Mouse (Mus musculus): ENCODE results near the gene Gm17657. TPM values are rescaled to one million over a fixed set of nuclear protein-coding genes. Genes with fewer than 3 reads are reported as not detected.

Gene Gm17657
- polyA plus RNA-seq, 1 experiment from 2014 or later: not detected

- H3K4me1 ChIP-seq: no peaks in the 10 kb centered on the region
- H3K36me3 ChIP-seq (replicated peaks): peaks cover 85% of the 10 kb centered on the region
- DNase-seq (ENCODE audit: extremely low spot score, low spot score): no peak
- no peaks in the 10 kb centered on the region for H3K9me3 ChIP-seq
- no peak overlapping the region for H3K27ac ChIP-seq
- WGBS: 93% methylated on average over 15 of the region's 15 CpGs
- H3K4me3 ChIP-seq: no peak overlapping the region
- no peaks in the 10 kb centered on the region for H3K27me3 ChIP-seq (ENCODE audit: poor library complexity, severe bottlenecking)
Measured at GRCm38 (mm10) chr17:29568435-29568834, 19.0 kb upstream of the Gm17657 start.

DNA sequence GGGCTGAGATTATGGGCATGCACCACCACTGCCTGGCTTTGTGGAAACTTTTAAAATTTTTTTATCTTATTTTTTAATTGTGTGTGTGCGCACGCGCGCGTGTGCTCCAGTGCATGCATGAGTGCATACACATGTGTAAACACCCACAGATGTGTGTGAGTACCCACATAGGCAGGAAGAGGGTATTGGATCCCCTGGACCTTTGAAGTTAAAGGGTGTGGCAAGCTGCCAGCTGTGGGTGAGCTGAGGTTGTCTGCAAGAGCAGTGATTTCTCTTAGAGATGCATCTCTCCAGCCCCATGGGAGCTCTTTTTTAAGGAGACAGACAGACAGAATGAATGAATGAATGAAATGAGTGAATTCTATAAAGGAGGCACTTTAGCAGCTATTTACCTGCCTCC is 16.1 kb upstream of the Gm17657 start:
- H3K27me3 ChIP-seq (ENCODE audit: poor library complexity, severe bottlenecking): no peaks in the 10 kb centered on the region
- no peak overlapping the region for H3K27ac ChIP-seq
- 97% methylated on average over 5 of the region's 5 CpGs for WGBS
- H3K4me3 ChIP-seq: no peak overlapping the region
- H3K36me3 ChIP-seq (replicated peaks): peaks cover 55% of the 10 kb centered on the region
- H3K4me1 ChIP-seq: no peaks in the 10 kb centered on the region
- no peaks in the 10 kb centered on the region for H3K9me3 ChIP-seq
- DNase-seq (ENCODE audit: extremely low spot score, low spot score): no peak

GRCm38 (mm10) chr17:29558476-29558875 is 9.0 kb upstream of the Gm17657 start:
- Histone ChIP-seq H3K4me3 (no peak overlapping the region), H3K9me3 (peaks cover 6% of the 10 kb centered on the region; the same call in 1 of the 2 replicates), H3K4me1 (no peaks in the 10 kb centered on the region), H3K27ac (no peak overlapping the region), H3K27me3 (ENCODE audit: poor library complexity, severe bottlenecking) (no peaks in the 10 kb centered on the region), H3K36me3 (replicated peaks) (peaks cover 28% of the 10 kb centered on the region)
- WGBS: 80% methylated on average over 5 of the region's 5 CpGs
- no peak for DNase-seq (ENCODE audit: extremely low spot score, low spot score)

GRCm38 (mm10) chr17:29556893-29557292 is 7.5 kb upstream of the Gm17657 start:
- Histone ChIP-seq H3K9me3 (peaks cover 6% of the 10 kb centered on the region; the same call in 1 of the 2 replicates), H3K27ac (no peak overlapping the region), H3K4me1 (no peaks in the 10 kb centered on the region), H3K27me3 (ENCODE audit: poor library complexity, severe bottlenecking) (no peaks in the 10 kb centered on the region), H3K4me3 (no peak overlapping the region), H3K36me3 (replicated peaks) (peaks cover 28% of the 10 kb centered on the region)
- DNase-seq (ENCODE audit: extremely low spot score, low spot score): no peak
- WGBS: 90% methylated on average over 7 of the region's 7 CpGs

- no peak for DNase-seq (ENCODE audit: extremely low spot score, low spot score)
- H3K4me3 ChIP-seq: no peak overlapping the region
- H3K27me3 ChIP-seq (ENCODE audit: poor library complexity, severe bottlenecking): no peaks in the 10 kb centered on the region
- no peak overlapping the region for H3K27ac ChIP-seq
- peaks cover 2% of the 10 kb centered on the region; the same call in 1 of the 2 replicates for H3K4me1 ChIP-seq
- peaks cover 6% of the 10 kb centered on the region; the same call in 1 of the 2 replicates for H3K9me3 ChIP-seq
- 97% methylated on average over 10 of the region's 10 CpGs for WGBS
- peaks cover 28% of the 10 kb centered on the region for H3K36me3 ChIP-seq (replicated peaks)
Measured at GRCm38 (mm10) chr17:29556456-29556855, 7.0 kb upstream of the Gm17657 start.

DNA sequence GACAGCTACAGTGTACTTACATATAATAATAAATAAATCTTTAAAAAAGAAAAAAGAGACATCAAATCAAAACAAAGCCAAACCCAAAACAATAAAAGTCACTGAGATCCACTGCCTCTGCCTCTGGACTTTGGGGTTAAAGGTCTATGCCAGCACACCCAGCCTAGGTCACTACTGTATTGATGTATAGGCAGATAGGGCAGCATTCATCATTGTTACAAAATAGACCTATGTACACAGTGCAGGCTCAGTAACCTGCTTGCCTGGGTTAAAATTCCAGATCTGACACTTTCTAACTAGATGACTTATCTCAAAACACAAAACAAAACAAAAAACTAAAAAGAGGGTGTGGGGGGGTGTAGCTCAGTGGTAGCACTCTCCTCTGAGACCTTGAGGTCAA is 4.7 kb upstream of the Gm17657 start:
- Histone ChIP-seq H3K4me1 (peaks cover 23% of the 10 kb centered on the region), H3K9me3 (no peaks in the 10 kb centered on the region), H3K27me3 (ENCODE audit: poor library complexity, severe bottlenecking) (no peaks in the 10 kb centered on the region), H3K36me3 (replicated peaks) (peaks cover 17% of the 10 kb centered on the region), H3K4me3 (no peak overlapping the region), H3K27ac (no peak overlapping the region)
- DNase-seq (ENCODE audit: extremely low spot score, low spot score): no peak

- Histone ChIP-seq H3K4me3 (no peak within 1 kb of the TSS), H3K36me3 (replicated peaks) (peaks cover 11% of the 10 kb centered on the region), H3K27ac (no peak within 1 kb of the TSS), H3K27me3 (ENCODE audit: poor library complexity, severe bottlenecking) (no peaks in the 10 kb centered on the region), H3K9me3 (no peaks in the 10 kb centered on the region), H3K4me1 (peaks cover 25% of the 10 kb centered on the region)
- no peak for DNase-seq (ENCODE audit: extremely low spot score, low spot score)
- WGBS: 93% methylated on average over 5 of the region's 5 CpGs
Measured at GRCm38 (mm10) chr17:29552162-29552732, 2.8 kb upstream of the Gm17657 start, which contains the start of gene Tmem217. Gene Tmem217 (minus strand): TSS chr17:29552385.

GRCm38 (mm10) chr17:29551019-29551418 is 1.6 kb upstream of the Gm17657 start:
- Histone ChIP-seq H3K4me1 (peaks cover 25% of the 10 kb centered on the region), H3K9me3 (no peaks in the 10 kb centered on the region), H3K4me3 (peak overlapping the region; percentile 99), H3K36me3 (replicated peaks) (peaks cover 3% of the 10 kb centered on the region), H3K27me3 (ENCODE audit: poor library complexity, severe bottlenecking) (no peaks in the 10 kb centered on the region), H3K27ac (no peak overlapping the region)
- DNase-seq (ENCODE audit: extremely low spot score, low spot score): no peak
- WGBS: 65% methylated on average over 6 of the region's 6 CpGs

DNA sequence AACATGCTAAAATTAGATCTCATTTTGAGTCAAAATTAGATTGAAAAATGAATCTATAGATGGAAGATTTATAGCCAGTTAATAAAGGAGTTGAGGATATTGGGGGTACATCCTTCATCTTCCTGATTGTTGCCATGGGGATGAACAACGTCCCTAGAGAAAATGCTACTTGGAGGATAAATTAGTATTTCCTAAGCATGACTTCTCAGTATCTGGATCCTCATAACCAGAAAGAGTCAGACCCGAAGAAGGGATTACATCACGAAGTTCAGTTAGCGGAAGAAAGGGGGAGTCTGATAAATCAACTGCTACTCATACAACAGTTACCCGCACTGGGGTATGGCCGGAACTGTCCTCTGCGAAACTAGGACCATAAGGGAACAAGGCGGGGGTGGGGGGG is 444 bp downstream of the Gm17657 start:
- Histone ChIP-seq H3K36me3 (replicated peaks) (no peaks in the 10 kb centered on the region), H3K27ac (peak overlapping the region; percentile 95; the same call in 1 of the 2 replicates), H3K9me3 (no peaks in the 10 kb centered on the region), H3K4me3 (peak overlapping the region; percentile 99; the same call in 1 of the 2 replicates), H3K27me3 (ENCODE audit: poor library complexity, severe bottlenecking) (no peaks in the 10 kb centered on the region), H3K4me1 (peaks cover 25% of the 10 kb centered on the region)
- 57% methylated on average over 8 of the region's 8 CpGs for WGBS
- no peak for DNase-seq (ENCODE audit: extremely low spot score, low spot score)

DNA sequence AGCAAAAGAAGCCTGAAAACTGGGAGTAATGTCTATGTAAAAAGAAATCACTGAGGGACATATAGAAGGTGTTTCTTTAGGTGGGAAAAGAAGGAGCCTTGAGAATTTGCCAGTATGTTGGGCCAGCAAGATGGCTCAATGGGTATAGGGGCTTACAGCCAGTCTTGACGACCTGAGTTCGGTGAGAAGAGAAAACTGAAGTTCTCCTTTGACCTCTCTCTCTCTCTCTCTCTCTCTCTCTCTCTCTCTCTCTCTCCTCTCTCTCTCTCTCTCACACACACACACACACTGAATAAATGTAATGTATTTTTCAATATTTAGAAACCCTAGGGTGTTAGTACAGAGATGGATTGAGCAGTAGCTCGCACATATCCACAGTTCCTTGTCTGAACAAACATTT is 944 bp downstream of the Gm17657 start:
- peaks cover 25% of the 10 kb centered on the region for H3K4me1 ChIP-seq
- H3K27ac ChIP-seq: no peak overlapping the region
- DNase-seq (ENCODE audit: extremely low spot score, low spot score): no peak
- no peaks in the 10 kb centered on the region for H3K36me3 ChIP-seq (replicated peaks)
- no peak overlapping the region for H3K4me3 ChIP-seq
- no peaks in the 10 kb centered on the region for H3K27me3 ChIP-seq (ENCODE audit: poor library complexity, severe bottlenecking)
- H3K9me3 ChIP-seq: no peaks in the 10 kb centered on the region
- WGBS: 72% methylated on average over 3 of the region's 3 CpGs

DNA sequence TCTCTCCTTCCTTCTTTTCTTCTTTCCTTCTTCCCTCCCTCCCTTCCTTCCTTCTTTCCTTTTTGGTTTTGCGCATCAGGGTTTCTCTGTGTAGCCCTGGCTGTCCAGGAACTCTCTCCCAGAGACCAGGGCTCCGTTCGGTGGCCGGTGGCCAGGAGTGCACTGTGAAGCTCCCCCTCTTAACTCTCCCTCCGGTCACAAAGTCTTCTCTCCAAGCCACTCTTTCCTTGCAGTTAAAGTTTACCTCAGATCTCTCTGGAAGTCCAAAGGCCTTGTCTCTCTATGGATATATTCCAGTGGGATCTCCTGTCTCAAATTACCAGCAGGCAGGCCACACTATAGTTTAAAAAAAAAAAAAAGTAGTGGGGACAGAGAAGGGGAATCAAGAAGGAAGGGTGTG is 4.2 kb downstream of the Gm17657 start:
- Histone ChIP-seq H3K9me3 (no peaks in the 10 kb centered on the region), H3K4me1 (peaks cover 10% of the 10 kb centered on the region), H3K4me3 (no peak overlapping the region), H3K27me3 (ENCODE audit: poor library complexity, severe bottlenecking) (no peaks in the 10 kb centered on the region), H3K27ac (no peak overlapping the region), H3K36me3 (replicated peaks) (no peaks in the 10 kb centered on the region)
- WGBS: 93% methylated on average over 5 of the region's 5 CpGs
- DNase-seq (ENCODE audit: extremely low spot score, low spot score): no peak

DNA sequence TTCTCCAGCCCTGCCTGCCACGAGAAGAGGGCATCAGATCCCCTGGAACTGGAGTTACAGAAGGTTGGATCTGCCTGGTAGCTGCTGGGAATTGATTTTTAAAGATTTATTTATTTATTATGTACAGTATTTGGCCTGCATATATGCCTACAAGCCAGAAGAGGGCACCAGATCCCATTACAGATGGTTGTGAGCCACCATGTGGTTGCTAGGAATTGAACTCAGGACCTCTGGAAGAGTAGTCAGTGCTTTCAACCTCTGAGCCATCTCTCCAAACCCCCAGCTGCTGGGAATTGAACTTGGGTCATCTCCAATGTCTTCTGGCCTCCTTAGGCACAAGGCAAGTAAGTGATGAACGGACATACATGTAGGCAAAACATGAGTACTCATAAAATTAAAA is 5.4 kb downstream of the Gm17657 start:
- peaks cover under 1% of the 10 kb centered on the region; the same call in 1 of the 2 replicates for H3K4me1 ChIP-seq
- no peak overlapping the region for H3K27ac ChIP-seq
- no peaks in the 10 kb centered on the region for H3K9me3 ChIP-seq
- 78% methylated on average over 2 of the region's 2 CpGs for WGBS
- DNase-seq (ENCODE audit: extremely low spot score, low spot score): no peak
- no peaks in the 10 kb centered on the region for H3K27me3 ChIP-seq (ENCODE audit: poor library complexity, severe bottlenecking)
- H3K4me3 ChIP-seq: no peak overlapping the region
- H3K36me3 ChIP-seq (replicated peaks): no peaks in the 10 kb centered on the region

- no peak for DNase-seq (ENCODE audit: extremely low spot score, low spot score)
- Histone ChIP-seq H3K9me3 (no peaks in the 10 kb centered on the region), H3K27ac (no peak overlapping the region), H3K4me1 (no peaks in the 10 kb centered on the region), H3K27me3 (ENCODE audit: poor library complexity, severe bottlenecking) (no peaks in the 10 kb centered on the region), H3K36me3 (replicated peaks) (no peaks in the 10 kb centered on the region), H3K4me3 (no peak overlapping the region)
- 90% methylated on average over 19 of the region's 19 CpGs for WGBS
Measured at GRCm38 (mm10) chr17:29542831-29543690, 6.4 kb downstream of the Gm17657 start.
